Mouse (Mus musculus): ENCODE data around the gene Gp1bb. TPM values are rescaled to one million over a fixed set of nuclear protein-coding genes. Genes with fewer than 3 reads are reported as not detected.

The Gp1bb gene
- polyA plus RNA-seq (2015; fragmentation: Nextera tagmentation; extraction: Ambion mirVana) = 3.7 and 3.8 TPM in 2 replicates

DNA sequence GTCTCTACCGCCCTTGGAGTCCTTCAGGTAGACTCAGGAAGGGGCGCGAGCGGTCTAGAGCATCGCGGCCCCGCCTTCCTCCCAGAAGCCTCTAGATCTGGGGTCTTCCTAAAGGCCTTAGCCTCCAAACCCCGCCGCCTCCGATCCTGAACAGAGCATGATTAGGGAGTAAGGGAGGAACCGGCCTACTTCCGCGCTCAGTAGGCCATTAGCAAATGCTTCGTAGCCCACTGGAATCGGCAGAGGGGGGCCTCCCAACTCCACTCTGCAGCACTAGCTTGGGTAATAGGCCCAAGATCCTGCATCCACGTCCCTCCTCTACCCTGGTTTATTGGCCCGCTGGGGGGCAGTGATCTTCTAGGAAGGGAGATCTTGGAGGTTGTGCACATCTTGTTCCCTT, at the start of gene Gp1bb:
Gene Gp1bb (minus strand): TSS at position 385 of the 400 bp plus-strand sequence.
- H3K4me3 ChIP-seq = peak within 1 kb of the TSS; percentile 58
- ATAC-seq (replicated peaks; ENCODE audit: insufficient number of reproducible peaks, insufficient read depth, low FRiP score, low read depth) = no peak
- H3K4me2 ChIP-seq = peak within 1 kb of the TSS; percentile 98
- no peaks in the 10 kb centered on the region for H3K9me3 ChIP-seq (replicated peaks)
- no peaks in the 10 kb centered on the region for H3K36me3 ChIP-seq
- H3K9ac ChIP-seq = peak within 1 kb of the TSS; percentile 53
- H3K4me1 ChIP-seq (replicated peaks) = peaks cover 44% of the 10 kb centered on the region
- H3K27me3 ChIP-seq = peaks cover 97% of the 10 kb centered on the region
- H3K27ac ChIP-seq = no peak within 1 kb of the TSS
- WGBS = 17% methylated on average over 17 of the region's 17 CpGs

DNA sequence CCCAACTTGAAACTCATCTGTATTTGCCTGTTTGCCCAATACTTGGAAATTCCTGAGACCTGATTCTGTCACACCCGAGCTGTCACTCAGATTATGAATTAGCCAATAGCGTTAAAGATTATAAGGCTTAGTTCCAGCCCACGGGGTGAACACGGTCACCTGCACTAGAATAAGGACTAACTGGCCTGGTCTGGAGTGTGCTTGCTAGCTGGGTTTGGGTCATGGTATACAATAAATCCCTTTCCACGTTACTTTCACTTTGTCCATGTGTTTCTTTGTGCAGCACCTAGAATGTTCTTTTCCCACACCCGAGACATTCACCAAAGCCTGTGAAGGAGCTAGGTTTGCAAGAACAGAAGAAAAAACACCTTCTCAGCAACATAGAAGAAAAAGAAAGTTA, 47.7 kb upstream of the Gp1bb start:
- no peaks in the 10 kb centered on the region for H3K4me1 ChIP-seq (replicated peaks)
- 69% methylated on average over 6 of the region's 6 CpGs for WGBS
- H3K27me3 ChIP-seq = 0 out of 2 replicates have a peak, but pooled peaks cover 4% of the 10 kb centered on the region
- no peaks in the 10 kb centered on the region for H3K9me3 ChIP-seq (replicated peaks)
- H3K9ac ChIP-seq = no peak overlapping the region
- H3K27ac ChIP-seq = no peak overlapping the region
- ATAC-seq (replicated peaks; ENCODE audit: insufficient number of reproducible peaks, insufficient read depth, low FRiP score, low read depth) = no peak
- no peak overlapping the region for H3K4me3 ChIP-seq
- no peaks in the 10 kb centered on the region for H3K36me3 ChIP-seq
- H3K4me2 ChIP-seq = no peak overlapping the region

- Histone ChIP-seq H3K4me3 (no peak overlapping the region), H3K9ac (no peak overlapping the region), H3K27ac (no peak overlapping the region), H3K9me3 (replicated peaks) (no peaks in the 10 kb centered on the region), H3K27me3 (no peaks in the 10 kb centered on the region), H3K36me3 (no peaks in the 10 kb centered on the region), H3K4me1 (replicated peaks) (no peaks in the 10 kb centered on the region), H3K4me2 (no peak overlapping the region)
- ATAC-seq (replicated peaks; ENCODE audit: insufficient number of reproducible peaks, insufficient read depth, low FRiP score, low read depth) = no peak
- 70% methylated on average over 4 of the region's 4 CpGs for WGBS
Measured at GRCm38 (mm10) chr16:18658597-18658996, 36.4 kb upstream of the Gp1bb start.

DNA sequence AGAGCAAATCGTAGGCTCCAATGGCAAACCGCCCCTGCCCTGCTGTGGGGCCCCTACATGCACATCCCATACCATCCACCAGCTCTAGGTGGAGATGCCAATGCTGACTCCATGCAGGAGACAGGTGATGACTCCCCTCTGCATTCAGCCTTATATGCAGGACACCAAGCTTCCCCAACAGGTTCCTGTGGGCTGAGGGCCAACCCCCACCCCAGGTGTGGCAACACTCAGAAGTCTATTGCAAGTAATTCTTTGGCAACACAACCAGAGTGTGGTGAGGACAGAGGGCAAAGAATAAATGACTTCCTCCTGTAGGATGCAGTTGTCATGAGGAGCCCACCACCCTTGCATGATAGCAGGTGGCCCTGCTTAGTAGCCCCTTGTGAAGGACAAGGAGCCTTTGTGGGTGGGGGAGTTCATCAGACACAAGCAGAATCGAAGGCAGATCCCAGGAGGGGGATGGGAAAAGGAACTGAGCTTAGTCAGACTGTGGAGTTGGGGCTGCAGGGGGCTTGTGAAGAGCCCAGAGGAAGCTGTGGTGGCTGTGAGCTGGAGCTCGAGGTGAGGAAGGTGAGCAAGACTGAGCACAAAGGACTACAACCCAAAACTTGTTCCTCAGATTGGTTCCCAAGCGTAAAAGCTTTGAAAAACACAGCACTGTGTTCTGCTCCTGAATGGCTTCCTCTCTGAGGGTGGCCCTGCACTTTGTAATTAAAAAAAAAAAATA, 33.3 kb upstream of the Gp1bb start:
- no peak overlapping the region for H3K4me2 ChIP-seq
- H3K9ac ChIP-seq = no peak overlapping the region
- no peak overlapping the region for H3K27ac ChIP-seq
- H3K9me3 ChIP-seq (replicated peaks) = no peaks in the 10 kb centered on the region
- H3K4me3 ChIP-seq = no peak overlapping the region
- WGBS = 58% methylated on average over 5 of the region's 5 CpGs
- H3K27me3 ChIP-seq = no peaks in the 10 kb centered on the region
- H3K4me1 ChIP-seq (replicated peaks) = no peaks in the 10 kb centered on the region
- ATAC-seq (replicated peaks; ENCODE audit: insufficient number of reproducible peaks, insufficient read depth, low FRiP score, low read depth) = no peak
- no peaks in the 10 kb centered on the region for H3K36me3 ChIP-seq

DNA sequence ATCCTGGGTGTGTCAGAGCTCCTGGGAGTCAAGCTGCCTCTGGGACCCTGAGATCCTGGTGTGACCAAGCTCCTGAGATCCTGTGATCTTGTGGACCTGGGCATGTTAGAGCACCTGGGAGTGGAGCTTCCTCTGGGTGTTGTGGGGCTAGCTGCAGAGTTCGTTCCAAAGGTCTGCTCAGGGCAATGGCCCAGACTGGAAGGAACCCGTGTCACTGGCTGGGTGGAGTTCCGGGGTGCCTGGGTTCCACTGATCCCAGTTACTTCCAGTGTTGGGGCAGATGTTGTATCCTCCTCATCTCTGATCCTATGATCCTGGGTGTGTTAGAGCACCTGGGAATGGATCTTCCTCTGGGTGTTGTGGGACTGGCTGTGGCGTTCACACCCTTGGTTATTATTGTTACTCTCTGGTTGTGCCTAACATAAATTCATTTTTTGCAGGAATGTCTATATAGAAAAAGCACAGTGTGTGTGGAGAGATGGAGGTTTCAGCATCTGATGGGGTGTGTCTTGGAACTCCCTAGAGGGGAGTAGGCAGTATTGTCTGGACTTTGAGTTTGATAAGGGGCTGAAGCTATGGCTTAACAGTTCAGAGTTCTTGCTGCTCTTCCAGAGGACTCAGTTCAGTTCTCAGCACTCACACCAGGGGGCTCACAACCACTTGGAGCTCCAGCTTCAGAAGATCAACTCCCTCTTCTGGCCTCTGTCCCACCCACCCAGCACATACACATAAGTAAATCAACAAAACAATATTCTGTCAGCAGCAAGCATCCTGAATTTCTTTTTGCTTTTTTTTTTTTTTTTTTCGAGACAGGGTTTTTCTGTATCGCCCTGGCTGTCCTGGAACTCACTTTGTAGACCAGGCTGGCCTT, 31.3 kb upstream of the Gp1bb start:
- no peak overlapping the region for H3K27ac ChIP-seq
- no peak for ATAC-seq (replicated peaks; ENCODE audit: insufficient number of reproducible peaks, insufficient read depth, low FRiP score, low read depth)
- no peak overlapping the region for H3K4me2 ChIP-seq
- H3K27me3 ChIP-seq = no peaks in the 10 kb centered on the region
- no peaks in the 10 kb centered on the region for H3K4me1 ChIP-seq (replicated peaks)
- no peak overlapping the region for H3K9ac ChIP-seq
- no peaks in the 10 kb centered on the region for H3K9me3 ChIP-seq (replicated peaks)
- H3K36me3 ChIP-seq = no peaks in the 10 kb centered on the region
- no peak overlapping the region for H3K4me3 ChIP-seq
- 83% methylated on average over 6 of the region's 6 CpGs for WGBS

DNA sequence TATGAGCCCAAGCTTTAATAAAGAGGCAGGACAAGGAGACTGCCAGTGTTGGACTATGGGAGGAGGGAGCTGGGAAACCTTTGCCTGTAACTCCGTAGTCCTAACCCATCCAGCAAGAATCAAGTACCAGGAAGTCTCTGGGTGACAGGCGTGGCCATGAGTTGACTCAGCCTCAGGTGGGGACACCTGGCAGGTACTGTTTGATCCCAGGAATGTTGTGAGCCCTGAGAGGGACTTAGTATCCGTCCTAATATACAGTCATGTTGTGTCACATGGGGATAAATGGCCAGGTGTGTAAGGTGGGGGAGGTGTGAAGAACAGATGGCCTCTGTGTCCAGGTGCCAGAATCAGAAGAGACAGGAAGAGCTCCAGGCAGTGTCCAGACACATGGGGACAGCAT, 26.9 kb upstream of the Gp1bb start:
- Histone ChIP-seq H3K9me3 (replicated peaks) (no peaks in the 10 kb centered on the region), H3K27me3 (no peaks in the 10 kb centered on the region), H3K4me3 (no peak overlapping the region), H3K27ac (no peak overlapping the region), H3K36me3 (no peaks in the 10 kb centered on the region), H3K4me1 (replicated peaks) (no peaks in the 10 kb centered on the region), H3K9ac (no peak overlapping the region), H3K4me2 (no peak overlapping the region)
- 55% methylated on average over 3 of the region's 3 CpGs for WGBS
- no peak for ATAC-seq (replicated peaks; ENCODE audit: insufficient number of reproducible peaks, insufficient read depth, low FRiP score, low read depth)

DNA sequence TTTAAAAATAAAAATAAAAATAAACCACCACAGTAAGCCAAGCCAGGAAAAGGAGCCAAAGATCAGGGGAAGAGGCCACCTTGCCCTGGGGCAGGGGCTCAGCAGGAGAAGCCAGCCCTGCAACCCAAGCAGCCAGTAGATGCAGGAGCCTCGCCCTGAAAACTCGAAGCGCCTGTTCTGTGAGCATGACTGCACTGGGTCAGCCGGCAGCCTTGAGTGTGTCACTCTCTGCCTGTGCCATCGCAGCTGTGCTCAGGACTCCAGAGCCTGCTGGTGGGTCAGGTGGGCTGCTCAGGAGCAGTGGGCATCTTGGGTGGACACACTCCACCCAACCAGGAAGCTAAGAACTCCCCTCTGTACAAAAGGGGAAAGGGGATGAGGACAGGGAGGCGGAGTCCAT, 23.1 kb upstream of the Gp1bb start:
- H3K9ac ChIP-seq = no peak overlapping the region
- H3K4me1 ChIP-seq (replicated peaks) = no peaks in the 10 kb centered on the region
- no peaks in the 10 kb centered on the region for H3K36me3 ChIP-seq
- WGBS = 62% methylated on average over 6 of the region's 6 CpGs
- H3K4me2 ChIP-seq = no peak overlapping the region
- no peaks in the 10 kb centered on the region for H3K27me3 ChIP-seq
- H3K4me3 ChIP-seq = no peak overlapping the region
- no peak for ATAC-seq (replicated peaks; ENCODE audit: insufficient number of reproducible peaks, insufficient read depth, low FRiP score, low read depth)
- H3K27ac ChIP-seq = no peak overlapping the region
- no peaks in the 10 kb centered on the region for H3K9me3 ChIP-seq (replicated peaks)

DNA sequence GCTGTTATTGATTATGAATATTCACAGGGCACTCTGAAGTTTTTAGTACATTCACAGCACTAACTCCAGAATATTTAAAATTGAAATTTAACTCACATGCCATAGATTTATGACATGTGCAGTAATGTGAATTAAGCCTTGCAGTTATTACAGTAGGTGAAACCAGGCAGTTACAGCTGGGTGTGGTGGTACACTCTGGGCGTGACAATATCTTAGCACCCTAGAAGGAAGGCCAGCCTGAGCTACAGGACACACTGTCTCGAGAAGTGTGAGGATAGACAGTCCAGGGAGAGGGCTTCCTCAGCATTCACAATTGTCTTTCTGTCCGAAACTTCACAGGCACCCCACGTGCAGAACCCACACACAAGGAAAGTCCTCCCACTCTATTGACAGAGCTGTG, 22.3 kb upstream of the Gp1bb start:
- ATAC-seq (replicated peaks; ENCODE audit: insufficient number of reproducible peaks, insufficient read depth, low FRiP score, low read depth) = no peak
- Histone ChIP-seq H3K4me3 (no peak overlapping the region), H3K9me3 (replicated peaks) (no peaks in the 10 kb centered on the region), H3K9ac (no peak overlapping the region), H3K4me1 (replicated peaks) (no peaks in the 10 kb centered on the region), H3K27me3 (no peaks in the 10 kb centered on the region), H3K4me2 (no peak overlapping the region), H3K36me3 (no peaks in the 10 kb centered on the region), H3K27ac (no peak overlapping the region)
- 78% methylated on average over 4 of the region's 4 CpGs for WGBS

- no peak overlapping the region for H3K27ac ChIP-seq
- ATAC-seq (replicated peaks; ENCODE audit: insufficient number of reproducible peaks, insufficient read depth, low FRiP score, low read depth) = no peak
- no peaks in the 10 kb centered on the region for H3K27me3 ChIP-seq
- H3K36me3 ChIP-seq = no peaks in the 10 kb centered on the region
- H3K4me1 ChIP-seq (replicated peaks) = no peaks in the 10 kb centered on the region
- H3K9ac ChIP-seq = no peak overlapping the region
- 59% methylated on average over 11 of the region's 11 CpGs for WGBS
- H3K9me3 ChIP-seq (replicated peaks) = no peaks in the 10 kb centered on the region
- H3K4me2 ChIP-seq = no peak overlapping the region
- no peak overlapping the region for H3K4me3 ChIP-seq
Measured at GRCm38 (mm10) chr16:18643406-18643998, 21.3 kb upstream of the Gp1bb start.

GRCm38 (mm10) chr16:18642897-18643296, 20.7 kb upstream of the Gp1bb start:
- no peak overlapping the region for H3K9ac ChIP-seq
- ATAC-seq (replicated peaks; ENCODE audit: insufficient number of reproducible peaks, insufficient read depth, low FRiP score, low read depth) = no peak
- WGBS = 67% methylated on average over 4 of the region's 4 CpGs

DNA sequence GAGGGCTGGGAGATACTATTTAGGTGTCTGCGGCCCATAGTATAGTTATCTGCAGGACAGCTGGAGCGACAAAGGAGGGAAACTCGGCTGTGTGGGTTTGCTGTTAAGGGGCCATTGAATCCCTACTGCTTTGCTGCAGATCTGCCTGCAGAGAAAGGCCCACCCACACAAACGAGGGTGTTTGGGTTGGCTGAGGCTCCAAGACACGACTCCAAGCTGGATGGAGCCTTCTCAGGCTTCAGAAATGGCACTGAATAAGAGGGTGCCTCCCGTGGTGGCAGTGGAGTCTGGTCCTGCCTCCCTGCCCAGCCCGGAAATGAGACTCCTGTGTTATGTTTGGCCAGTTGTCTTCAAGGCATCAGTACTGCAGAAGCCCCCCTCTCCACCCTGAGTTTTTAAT, 20.1 kb upstream of the Gp1bb start:
- H3K27me3 ChIP-seq = no peaks in the 10 kb centered on the region
- ATAC-seq (replicated peaks; ENCODE audit: insufficient number of reproducible peaks, insufficient read depth, low FRiP score, low read depth) = peak; percentile 27; the same call in 1 of the 2 replicates
- H3K36me3 ChIP-seq = no peaks in the 10 kb centered on the region
- no peak overlapping the region for H3K27ac ChIP-seq
- no peaks in the 10 kb centered on the region for H3K4me1 ChIP-seq (replicated peaks)
- no peak overlapping the region for H3K4me2 ChIP-seq
- no peak overlapping the region for H3K9ac ChIP-seq
- no peaks in the 10 kb centered on the region for H3K9me3 ChIP-seq (replicated peaks)
- 25% methylated on average over 7 of the region's 7 CpGs for WGBS
- no peak overlapping the region for H3K4me3 ChIP-seq

More at GRCm38 (mm10) chr16:18642897-18643296, 20.7 kb upstream of the Gp1bb start:
- no peaks in the 10 kb centered on the region for H3K27me3 ChIP-seq
- H3K4me2 ChIP-seq = no peak overlapping the region
- no peaks in the 10 kb centered on the region for H3K4me1 ChIP-seq (replicated peaks)
- H3K4me3 ChIP-seq = no peak overlapping the region
- no peaks in the 10 kb centered on the region for H3K9me3 ChIP-seq (replicated peaks)
- no peaks in the 10 kb centered on the region for H3K36me3 ChIP-seq
- H3K27ac ChIP-seq = no peak overlapping the region

Measured in heart, embryonic 15.5 days (tissue).